Mouse (Mus musculus) frontal cortex, adult (tissue): ENCODE measurements around the gene Emid1.

Source experiments
- ATAC-seq: cut with Nextera tagmentation; 2 replicates; pipeline ENCODE4 v1.9.2; 2017; ENCODE audit warnings: mild to moderate bottlenecking, moderate library complexity, mixed read lengths; ENCODE audit not compliant: low TSS enrichment

Gene Emid1

GRCm38 (mm10) chr11:5160722-5161485, 8.8 kb upstream of the Emid1 start:
- ATAC-seq = no peak

GRCm38 (mm10) chr11:5158056-5158455, 6.0 kb upstream of the Emid1 start:
- ATAC-seq = no peak

- peak; percentile 63; the same call in 1 of the 2 replicates for ATAC-seq
These were observed 3.1 kb upstream of the Emid1 start for GRCm38 (mm10) chr11:5154961-5155805.

GRCm38 (mm10) chr11:5151247-5151630, 818 bp downstream of the Emid1 start:
- ATAC-seq = no peak

GRCm38 (mm10) chr11:5150416-5151246, 1.4 kb downstream of the Emid1 start:
- ATAC-seq = no peak

GRCm38 (mm10) chr11:5149955-5150354, 2.1 kb downstream of the Emid1 start:
- no peak for ATAC-seq

GRCm38 (mm10) chr11:5149249-5149648, 2.8 kb downstream of the Emid1 start:
- no peak for ATAC-seq

GRCm38 (mm10) chr11:5145600-5145999, 6.5 kb downstream of the Emid1 start:
- ATAC-seq = no peak

- no peak for ATAC-seq
These were observed 10.1 kb downstream of the Emid1 start for GRCm38 (mm10) chr11:5141965-5142364.

GRCm38 (mm10) chr11:5141252-5141651, 10.8 kb downstream of the Emid1 start:
- ATAC-seq = no peak

- ATAC-seq = peak; percentile 41; the same call in 1 of the 2 replicates
These were observed 11.4 kb downstream of the Emid1 start for GRCm38 (mm10) chr11:5140619-5141018.

- no peak for ATAC-seq
These were observed 12.7 kb downstream of the Emid1 start for GRCm38 (mm10) chr11:5139372-5139771.

- ATAC-seq = no peak
These were observed 13.4 kb downstream of the Emid1 start for GRCm38 (mm10) chr11:5138642-5139041.

- no peak for ATAC-seq
These were observed 16.1 kb downstream of the Emid1 start for GRCm38 (mm10) chr11:5135914-5136313.

GRCm38 (mm10) chr11:5132751-5133150, 19.3 kb downstream of the Emid1 start:
- peak; percentile 44; the same call in 1 of the 2 replicates for ATAC-seq

GRCm38 (mm10) chr11:5130111-5130665, 21.9 kb downstream of the Emid1 start:
- ATAC-seq = no peak

GRCm38 (mm10) chr11:5129035-5129480, 23.0 kb downstream of the Emid1 start:
- ATAC-seq = no peak

GRCm38 (mm10) chr11:5125713-5126112, 26.3 kb downstream of the Emid1 start:
- ATAC-seq = no peak

- peak; percentile 91 for ATAC-seq
These were observed 37.0 kb downstream of the Emid1 start for GRCm38 (mm10) chr11:5114931-5115581.

GRCm38 (mm10) chr11:5113645-5114044, 38.4 kb downstream of the Emid1 start:
- ATAC-seq = no peak

- no peak for ATAC-seq
These were observed 42.6 kb downstream of the Emid1 start for GRCm38 (mm10) chr11:5109441-5109840.
